9 mouse cellular contexts compared by ENCODE assay signal in genomic region chr7:90146321-90146720, GRCm38 (mm10). TPM values are rescaled to one million over a fixed set of nuclear protein-coding genes. Genes with fewer than 3 reads are reported as not detected.
DNase-seq lines count a peak whose midpoint lies in the region; ATAC-seq lines count a peak whose summit lies in the region.
"Had no signal": no experiment of that assay in that cellular context is flagged by ENCODE, and none has a peak within 500 bp of the region (broad histone marks: within the 10 kb centered on the region; RNA-seq: fewer than 3 reads in every experiment).

No protein-coding gene starts in this region.

- WGBS in kidney, embryonic 15.5 days, result 63% methylated on average over 1 of the region's 1 CpGs
- 5% methylated on average over 1 of the region's 1 CpGs for WGBS in heart, embryonic 16.5 days

- no peak overlapping the region for H3K9ac ChIP-seq in kidney, embryonic 15.5 days
- H3K9ac ChIP-seq in heart, embryonic 16.5 days (ENCODE audit: low read length), result peak overlapping the region; percentile 65

- H3K36me3 ChIP-seq in kidney, embryonic 15.5 days, result 0 out of 2 replicates have a peak, but pooled peaks cover 3% of the 10 kb centered on the region
- no peaks in the 10 kb centered on the region for H3K36me3 ChIP-seq in heart, embryonic 16.5 days (ENCODE audit: control insufficient read depth, insufficient read depth)

- peak; percentile 55; the same call in 1 of the 2 replicates for ATAC-seq in kidney, embryonic 15.5 days (replicated peaks; ENCODE audit: low FRiP score)
- peak; percentile 87 for ATAC-seq in heart, embryonic 16.5 days (replicated peaks; ENCODE audit: extremely low read depth, insufficient read depth, low FRiP score)

- no peaks in the 10 kb centered on the region for H3K27me3 ChIP-seq in kidney, embryonic 15.5 days
- H3K27me3 ChIP-seq in heart, embryonic 16.5 days (ENCODE audit: control insufficient read depth, insufficient read depth, low read length), result no peaks in the 10 kb centered on the region

- H3K9me3 ChIP-seq in kidney, embryonic 15.5 days (replicated peaks), result no peaks in the 10 kb centered on the region
- no peaks in the 10 kb centered on the region for H3K9me3 ChIP-seq in heart, embryonic 16.5 days (replicated peaks; ENCODE audit: control insufficient read depth, low read length)

- H3K4me1 ChIP-seq in kidney, embryonic 15.5 days, result peaks cover 48% of the 10 kb centered on the region
- H3K4me1 ChIP-seq in heart, embryonic 16.5 days (ENCODE audit: control insufficient read depth, insufficient read depth, low read length), result peaks cover 47% of the 10 kb centered on the region

- H3K4me2 ChIP-seq in kidney, embryonic 15.5 days, result peak overlapping the region; percentile 31; the same call in 1 of the 2 replicates
- peak overlapping the region; percentile 60 for H3K4me2 ChIP-seq in heart, embryonic 16.5 days (ENCODE audit: low read depth, low read length)

- peak overlapping the region; percentile 76 for H3K27ac ChIP-seq in kidney, embryonic 15.5 days
- H3K27ac ChIP-seq in heart, embryonic 16.5 days (ENCODE audit: low read length), result peak overlapping the region; percentile 95

- DNase-seq in kidney, adult 18-20 months, result no peak
- DNase-seq in NIH3T3 (ENCODE audit: low read depth), result peak; percentile 38
- DNase-seq in skeletal muscle tissue, adult 2 months (ENCODE audit: low read depth, low spot score), result peak; percentile 80
- DNase-seq in ovary, postnatal 14 days (ENCODE audit: low spot score), result no peak
- no peak for DNase-seq in testis, postnatal 10 days (ENCODE audit: low spot score)
- DNase-seq in layer of hippocampus, adult 8-10 months (ENCODE audit: low spot score in 2 of 2), result no peak
- DNase-seq: lung, postnatal 4 days had no signal

- no peak overlapping the region for H3K4me3 ChIP-seq in kidney, embryonic 15.5 days (replicated peaks)
- peak overlapping the region; percentile 23; the same call in 1 of the 2 replicates for H3K4me3 ChIP-seq in heart, embryonic 16.5 days (ENCODE audit: low read length)

RNA-seq across cellular contexts. Expression of gene Picalm, which starts 16.3 kb away (rescaled TPM):
- 39.1 and 39.9 TPM in 2 replicates for polyA plus RNA-seq in kidney, embryonic 15.5 days (2015; fragmentation: Nextera tagmentation; extraction: Ambion mirVana)
- 26.9 and 27.5 TPM in 2 replicates for polyA plus RNA-seq in heart, embryonic 16.5 days (2015; fragmentation: Nextera tagmentation; extraction: Ambion mirVana)
- total RNA-seq in layer of hippocampus, adult 8-10 months (2022), result 100 to 1,000 TPM; 145 to 170 (median 165) TPM

Comparison
In these comparisons a context has a peak if more than half of its experiments do, and no peak if none do; other contexts are left out.
1. DNase-seq: peak in NIH3T3 (single experiment) and skeletal muscle tissue, adult 2 months (single experiment); none in kidney, adult 18-20 months (single experiment), ovary, postnatal 14 days (single experiment), testis, postnatal 10 days (single experiment) and layer of hippocampus, adult 8-10 months (0 of 2).